Mouse (Mus musculus) midbrain, embryonic 13.5 days (tissue): Measurements from ENCODE around the gene Myh9. TPM values are rescaled to one million over a fixed set of nuclear protein-coding genes. Genes with fewer than 3 reads are reported as not detected.
"Not testable (repeated sequence)": the region's sequence is repeated elsewhere in the genome, so short reads cannot be mapped to it uniquely, and the experiment has no call there.

Source experiments
- ATAC-seq: fragments of 200-750 bp; cut with Nextera tagmentation; 2 replicates; pipeline ENCODE4 v1.8.0; 2017; ENCODE audit warnings: mild to moderate bottlenecking, moderate TSS enrichment, moderate library complexity
- H3K27ac ChIP-seq: fragments of 300-500 bp; sonication (generic); 2 replicates; pipeline ENCODE4 v1.5.1; 2015; ENCODE audit warnings: inconsistent platforms, mild to moderate bottlenecking, moderate library complexity
- H3K27me3 ChIP-seq: fragments of 300-500 bp; sonication (generic); 2 replicates; pipeline ENCODE4 v1.6.1; 2015; ENCODE audit warnings: mild to moderate bottlenecking, inconsistent platforms
- H3K36me3 ChIP-seq: fragments of 300-500 bp; sonication (generic); 2 replicates; pipeline ENCODE4 v1.6.1; 2015; ENCODE audit warnings: mild to moderate bottlenecking, inconsistent platforms
- H3K4me1 ChIP-seq: fragments of 300-500 bp; sonication (generic); replicated peaks from 2 replicates; pipeline ENCODE4 v1.6.1; 2015; ENCODE audit warnings: inconsistent platforms
- H3K4me2 ChIP-seq: fragments of 300-500 bp; sonication (generic); replicated peaks from 2 replicates; pipeline ENCODE4 v1.6.1; 2015; ENCODE audit warnings: moderate library complexity, mild to moderate bottlenecking, inconsistent platforms
- H3K4me3 ChIP-seq: fragments of 300-500 bp; sonication (generic); replicated peaks from 2 replicates; pipeline ENCODE4 v1.5.1; 2015; ENCODE audit warnings: mild to moderate bottlenecking, inconsistent platforms
- H3K9ac ChIP-seq: fragments of 300-500 bp; sonication (generic); replicated peaks from 2 replicates; pipeline ENCODE4 v1.6.1; 2015; ENCODE audit warnings: mild to moderate bottlenecking, inconsistent platforms
- H3K9me3 ChIP-seq: fragments of 300-500 bp; sonication (generic); 2 replicates; pipeline ENCODE4 v1.6.1; 2016; ENCODE audit warnings: mild to moderate bottlenecking, inconsistent platforms
- WGBS: fragments of 180-500 bp; shearing (Covaris S2); methylation state at CpG from one replicate; pipeline ENCODE4 v1.1.7; 2015; 5-methylcytosine and 5-hydroxymethylcytosine counted together
- polyA plus RNA-seq: library from polyadenylated mRNA; unstranded; fragments of >200 nt; fragmentation: Nextera tagmentation; extraction: Ambion mirVana; gene quantifications from 2 replicates; pipeline ENCODE4 v1.2.1, GENCODE M21; 2015

The Myh9 gene
- polyA plus RNA-seq, 1 experiment from 2014 or later: 14.1 TPM

GRCm38 (mm10) chr15:77749717-77750116 is 92.3 kb downstream of the Myh9 start:
- 94% methylated on average over 10 of the region's 10 CpGs for WGBS
- H3K4me3 ChIP-seq: no peak overlapping the region
- H3K4me2 ChIP-seq: no peak overlapping the region
- ATAC-seq: no peak
- H3K9ac ChIP-seq: no peak overlapping the region
- H3K27ac ChIP-seq: no peak overlapping the region
- no peaks in the 10 kb centered on the region for H3K9me3 ChIP-seq
- no peaks in the 10 kb centered on the region for H3K36me3 ChIP-seq
- H3K4me1 ChIP-seq: no peaks in the 10 kb centered on the region
- no peaks in the 10 kb centered on the region for H3K27me3 ChIP-seq

- 97% methylated on average over 3 of the region's 3 CpGs for WGBS
- Histone ChIP-seq H3K9me3 (no peaks in the 10 kb centered on the region), H3K4me3 (no peak overlapping the region), H3K4me2 (no peak overlapping the region), H3K27ac (no peak overlapping the region), H3K4me1 (no peaks in the 10 kb centered on the region), H3K27me3 (no peaks in the 10 kb centered on the region), H3K9ac (no peak overlapping the region), H3K36me3 (no peaks in the 10 kb centered on the region)
- ATAC-seq: no peak
These were observed 93.6 kb downstream of the Myh9 start for GRCm38 (mm10) chr15:77748414-77748813.

- H3K9ac ChIP-seq: no peak overlapping the region
- H3K4me1 ChIP-seq: no peaks in the 10 kb centered on the region
- no peaks in the 10 kb centered on the region for H3K9me3 ChIP-seq
- H3K27me3 ChIP-seq: no peaks in the 10 kb centered on the region
- H3K4me2 ChIP-seq: no peak overlapping the region
- H3K4me3 ChIP-seq: no peak overlapping the region
- no peak overlapping the region for H3K27ac ChIP-seq
- ATAC-seq: no peak
- no peaks in the 10 kb centered on the region for H3K36me3 ChIP-seq
- 93% methylated on average over 1 of the region's 1 CpGs for WGBS
These were observed 95.6 kb downstream of the Myh9 start for GRCm38 (mm10) chr15:77746326-77746725.

GRCm38 (mm10) chr15:77745081-77745480 is 96.9 kb downstream of the Myh9 start:
- no peak overlapping the region for H3K4me3 ChIP-seq
- no peaks in the 10 kb centered on the region for H3K4me1 ChIP-seq
- no peaks in the 10 kb centered on the region for H3K36me3 ChIP-seq
- H3K27ac ChIP-seq: no peak overlapping the region
- no peaks in the 10 kb centered on the region for H3K9me3 ChIP-seq
- no peak overlapping the region for H3K9ac ChIP-seq
- ATAC-seq: no peak
- H3K27me3 ChIP-seq: no peaks in the 10 kb centered on the region
- H3K4me2 ChIP-seq: no peak overlapping the region

GRCm38 (mm10) chr15:77744632-77745031 is 97.3 kb downstream of the Myh9 start:
- Histone ChIP-seq H3K36me3 (no peaks in the 10 kb centered on the region), H3K4me2 (no peak overlapping the region), H3K9me3 (no peaks in the 10 kb centered on the region), H3K27me3 (no peaks in the 10 kb centered on the region), H3K9ac (no peak overlapping the region), H3K4me1 (no peaks in the 10 kb centered on the region), H3K27ac (no peak overlapping the region), H3K4me3 (no peak overlapping the region)
- no peak for ATAC-seq
- WGBS: 38% methylated on average over 5 of the region's 5 CpGs

- H3K4me1 ChIP-seq, H3K4me2 ChIP-seq, H3K9me3 ChIP-seq, H3K27me3 ChIP-seq, H3K9ac ChIP-seq, H3K4me3 ChIP-seq, ATAC-seq, H3K27ac ChIP-seq, H3K36me3 ChIP-seq: not testable (repeated sequence)
- WGBS: 91% methylated on average over 6 of the region's 6 CpGs
These were observed 100.4 kb downstream of the Myh9 start for GRCm38 (mm10) chr15:77741556-77741955.

- WGBS: 80% methylated on average over 9 of the region's 9 CpGs
- H3K9ac ChIP-seq: no peak overlapping the region
- no peak overlapping the region for H3K27ac ChIP-seq
- no peaks in the 10 kb centered on the region for H3K9me3 ChIP-seq
- H3K4me2 ChIP-seq: no peak overlapping the region
- H3K4me3 ChIP-seq: no peak overlapping the region
- H3K36me3 ChIP-seq: no peaks in the 10 kb centered on the region
- no peaks in the 10 kb centered on the region for H3K4me1 ChIP-seq
- no peak for ATAC-seq
- H3K27me3 ChIP-seq: no peaks in the 10 kb centered on the region
These were observed 101.3 kb downstream of the Myh9 start for GRCm38 (mm10) chr15:77740511-77741297.

GRCm38 (mm10) chr15:77733903-77734302 is 108.1 kb downstream of the Myh9 start:
- H3K4me3 ChIP-seq, ATAC-seq, H3K9ac ChIP-seq, H3K9me3 ChIP-seq, H3K4me2 ChIP-seq, H3K4me1 ChIP-seq, H3K27ac ChIP-seq, H3K27me3 ChIP-seq, H3K36me3 ChIP-seq: not testable (repeated sequence)
- WGBS: 52% methylated on average over 4 of the region's 4 CpGs

GRCm38 (mm10) chr15:77733380-77733779 is 108.6 kb downstream of the Myh9 start:
- WGBS: 84% methylated on average over 8 of the region's 8 CpGs
- ATAC-seq, H3K4me3 ChIP-seq, H3K4me1 ChIP-seq, H3K9me3 ChIP-seq, H3K9ac ChIP-seq, H3K27me3 ChIP-seq, H3K36me3 ChIP-seq, H3K27ac ChIP-seq, H3K4me2 ChIP-seq: not testable (repeated sequence)

GRCm38 (mm10) chr15:77732851-77733250 is 109.1 kb downstream of the Myh9 start:
- WGBS: 76% methylated on average over 10 of the region's 10 CpGs
- not testable (repeated sequence) for H3K4me2 ChIP-seq, H3K27me3 ChIP-seq, H3K4me3 ChIP-seq, H3K36me3 ChIP-seq, H3K9ac ChIP-seq, H3K9me3 ChIP-seq, H3K4me1 ChIP-seq, H3K27ac ChIP-seq, ATAC-seq

GRCm38 (mm10) chr15:77731605-77732004 is 110.4 kb downstream of the Myh9 start:
- Histone ChIP-seq H3K27ac (no peak overlapping the region), H3K4me2 (no peak overlapping the region), H3K9ac (no peak overlapping the region), H3K27me3 (no peaks in the 10 kb centered on the region), H3K4me3 (no peak overlapping the region), H3K4me1 (no peaks in the 10 kb centered on the region), H3K9me3 (no peaks in the 10 kb centered on the region), H3K36me3 (no peaks in the 10 kb centered on the region)
- ATAC-seq: no peak
- 91% methylated on average over 5 of the region's 5 CpGs for WGBS

- not testable (repeated sequence) for H3K4me2 ChIP-seq, H3K27ac ChIP-seq, H3K36me3 ChIP-seq, H3K4me1 ChIP-seq, ATAC-seq, H3K4me3 ChIP-seq, H3K9ac ChIP-seq, H3K27me3 ChIP-seq, H3K9me3 ChIP-seq
- 89% methylated on average over 1 of the region's 4 CpGs for WGBS
These were observed 113.2 kb downstream of the Myh9 start, which contains the start of gene Apol9b for GRCm38 (mm10) chr15:77728739-77729138. Apol9b (plus strand) TSS chr15:77729039.

- 91% methylated on average over 3 of the region's 3 CpGs for WGBS
- H3K4me3 ChIP-seq, H3K27ac ChIP-seq, ATAC-seq, H3K4me1 ChIP-seq, H3K9ac ChIP-seq, H3K27me3 ChIP-seq, H3K9me3 ChIP-seq, H3K4me2 ChIP-seq, H3K36me3 ChIP-seq: not testable (repeated sequence)
These were observed 114.2 kb downstream of the Myh9 start for GRCm38 (mm10) chr15:77727745-77728144.
